Mouse (Mus musculus) thymus, adult 2 months (tissue): ENCODE results near the gene Setdb2. TPM values are rescaled to one million over a fixed set of nuclear protein-coding genes. Genes with fewer than 3 reads are reported as not detected.
A peak's percentile ranks its signal among the peaks of the same experiment; 100 is the strongest.

Experiments
- DNase-seq: peaks from one replicate; pipeline ENCODE4 v3.0.0; 2021
- H3K27ac ChIP-seq: fragments of 200-500 bp; 2 replicates; pipeline ENCODE4 v1.5.1; 2012; ENCODE audit warnings: low read length, control low read depth; ENCODE audit not compliant: control insufficient read depth, insufficient read depth
- H3K27me3 ChIP-seq: fragments of 200-500 bp; 2 replicates; pipeline ENCODE4 v1.6.1; 2012; ENCODE audit warnings: mild to moderate bottlenecking, low read length, moderate library complexity, mixed read lengths; ENCODE audit not compliant: control insufficient read depth, insufficient read depth
- H3K36me3 ChIP-seq: fragments of 200-500 bp; 2 replicates; pipeline ENCODE4 v1.6.1; 2012; ENCODE audit warnings: mild to moderate bottlenecking, low read length, moderate library complexity; ENCODE audit not compliant: control insufficient read depth, insufficient read depth
- H3K4me1 ChIP-seq: fragments of 200-500 bp; replicated peaks from 2 replicates; pipeline ENCODE4 v1.6.1; 2012; ENCODE audit warnings: low read length; ENCODE audit not compliant: control insufficient read depth, insufficient read depth
- H3K4me3 ChIP-seq: fragments of 200-500 bp; 2 replicates; pipeline ENCODE4 v1.5.1; 2012; ENCODE audit warnings: mild to moderate bottlenecking, low read length, control low read depth, moderate library complexity; ENCODE audit not compliant: control insufficient read depth, insufficient read depth
- CTCF ChIP-seq: fragments of 200-500 bp; IDR thresholded peaks from 2 replicates; pipeline ENCODE4 v1.5.1; 2012; ENCODE audit warnings: mild to moderate bottlenecking, control low read depth, low read length, moderate library complexity, borderline replicate concordance; ENCODE audit not compliant: control insufficient read depth, poor library complexity, insufficient read depth; ENCODE audit errors: extremely low read depth
- POLR2A ChIP-seq: fragments of 200-500 bp; IDR thresholded peaks from 2 replicates; pipeline ENCODE4 v1.6.1; 2012; ENCODE audit warnings: mild to moderate bottlenecking, low read length, control low read depth, moderate library complexity; ENCODE audit not compliant: control insufficient read depth, poor library complexity, insufficient read depth; ENCODE audit errors: extremely low read depth
- WGBS: fragments of 180-500 bp; shearing (Covaris S2); methylation state at CpG from one replicate; pipeline ENCODE4 v1.1.7; 2018; 5-methylcytosine and 5-hydroxymethylcytosine counted together
- polyA plus RNA-seq: library from polyadenylated mRNA; depleted of rRNA; stranded (reverse); fragments of >200 nt; gene quantifications from 2 replicates; pipeline ENCODE4 v1.2.3, GENCODE M21; 2012

The Setdb2 gene
- polyA plus RNA-seq, 1 experiment, result 19.1 TPM

DNA sequence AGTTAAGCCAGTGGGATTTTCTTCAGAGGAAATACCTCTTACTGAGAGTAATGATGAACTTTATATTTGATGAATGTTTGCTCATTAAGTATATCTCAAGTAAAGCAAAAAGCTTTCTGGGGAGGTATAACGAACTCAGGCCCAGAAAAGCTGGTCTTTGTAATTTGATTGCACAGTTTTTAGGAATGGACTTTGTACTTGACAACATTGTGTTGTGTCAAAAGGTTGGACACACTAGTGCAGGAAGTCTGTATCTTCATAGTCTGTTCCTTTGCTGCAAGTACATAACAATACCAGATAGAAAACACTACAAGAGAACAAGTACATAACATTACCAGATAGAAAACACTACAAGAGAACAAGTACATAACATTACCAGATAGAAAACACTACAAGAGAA, 4.7 kb upstream of the Setdb2 start:
- H3K27ac ChIP-seq, result no peak overlapping the region
- H3K4me1 ChIP-seq, result no peaks in the 10 kb centered on the region
- WGBS, result 93% methylated on average over 1 of the region's 1 CpGs
- TF ChIP-seq CTCF (no peak), POLR2A (no peak)
- H3K4me3 ChIP-seq, result no peak overlapping the region
- no peak for DNase-seq
- H3K36me3 ChIP-seq, result no peaks in the 10 kb centered on the region
- no peaks in the 10 kb centered on the region for H3K27me3 ChIP-seq

DNA sequence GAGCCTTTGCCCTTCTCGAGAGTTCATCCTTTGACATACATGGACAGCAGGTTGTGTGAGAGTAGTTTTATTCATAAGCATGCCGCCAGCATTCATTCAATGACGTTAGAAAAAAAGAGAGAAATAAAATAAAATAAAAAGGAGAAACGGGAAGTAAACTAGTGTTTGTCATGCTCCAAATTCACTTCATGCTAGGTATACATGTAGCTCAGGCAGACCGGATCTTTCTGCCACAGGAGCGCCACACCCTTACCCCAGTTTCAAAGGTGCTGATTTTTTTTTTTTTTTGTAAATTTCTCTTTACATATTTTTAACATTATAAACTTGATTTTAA, 755 bp upstream of the Setdb2 start:
- Histone ChIP-seq H3K27me3 (no peaks in the 10 kb centered on the region), H3K36me3 (no peaks in the 10 kb centered on the region), H3K27ac (peak overlapping the region; percentile 78), H3K4me3 (peak overlapping the region; percentile 79), H3K4me1 (peaks cover 3% of the 10 kb centered on the region; the same call in 1 of the 2 replicates)
- TF ChIP-seq CTCF, result no peak
- no peak for TF ChIP-seq POLR2A
- DNase-seq, result no peak
- 0% methylated on average over 6 of the region's 6 CpGs for WGBS

- no peak for DNase-seq
- under 1% methylated on average over 7 of the region's 7 CpGs for WGBS
- H3K4me3 ChIP-seq, result no peak overlapping the region; the same call in 1 of the 2 replicates
- peak overlapping the region; percentile 42; the same call in 1 of the 2 replicates for H3K27ac ChIP-seq
- H3K36me3 ChIP-seq, result no peaks in the 10 kb centered on the region
- H3K4me1 ChIP-seq, result peaks cover 3% of the 10 kb centered on the region; the same call in 1 of the 2 replicates
- H3K27me3 ChIP-seq, result no peaks in the 10 kb centered on the region
- TF ChIP-seq CTCF (no peak), POLR2A (no peak)
These were observed 645 bp downstream of the Setdb2 start for GRCm38 (mm10) chr14:59440039-59440438.

GRCm38 (mm10) chr14:59438505-59438904, 2.2 kb downstream of the Setdb2 start:
- no peak overlapping the region for H3K27ac ChIP-seq
- TF ChIP-seq POLR2A (no peak), CTCF (no peak)
- no peak for DNase-seq
- H3K27me3 ChIP-seq, result no peaks in the 10 kb centered on the region
- no peaks in the 10 kb centered on the region for H3K36me3 ChIP-seq
- H3K4me1 ChIP-seq, result peaks cover 3% of the 10 kb centered on the region; the same call in 1 of the 2 replicates
- no peak overlapping the region for H3K4me3 ChIP-seq
- WGBS, result 57% methylated on average over 2 of the region's 2 CpGs

DNA sequence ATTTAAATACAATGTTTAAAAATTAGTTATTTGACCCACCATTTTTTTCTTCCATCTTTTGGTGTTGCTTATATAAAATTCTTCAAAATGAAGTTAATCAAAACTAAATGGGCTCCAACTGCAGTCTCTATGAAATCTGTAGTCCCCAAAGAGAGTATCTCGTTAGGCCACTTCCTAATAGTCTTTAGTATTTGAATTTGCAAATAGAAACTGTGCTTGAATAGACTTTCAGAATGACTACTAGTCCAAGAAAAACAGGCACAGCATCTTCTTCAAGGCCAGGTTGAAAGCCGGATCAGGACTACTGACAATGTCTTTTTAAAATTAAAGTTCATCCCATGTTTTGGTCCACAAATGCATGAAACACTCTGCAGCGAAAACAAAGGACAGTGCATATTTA, 3.3 kb downstream of the Setdb2 start:
- no peak for DNase-seq
- H3K36me3 ChIP-seq, result no peaks in the 10 kb centered on the region
- no peaks in the 10 kb centered on the region for H3K27me3 ChIP-seq
- H3K4me3 ChIP-seq, result no peak overlapping the region
- 97% methylated on average over 3 of the region's 3 CpGs for WGBS
- TF ChIP-seq POLR2A, result no peak
- H3K27ac ChIP-seq, result no peak overlapping the region
- peaks cover 3% of the 10 kb centered on the region; the same call in 1 of the 2 replicates for H3K4me1 ChIP-seq

DNA sequence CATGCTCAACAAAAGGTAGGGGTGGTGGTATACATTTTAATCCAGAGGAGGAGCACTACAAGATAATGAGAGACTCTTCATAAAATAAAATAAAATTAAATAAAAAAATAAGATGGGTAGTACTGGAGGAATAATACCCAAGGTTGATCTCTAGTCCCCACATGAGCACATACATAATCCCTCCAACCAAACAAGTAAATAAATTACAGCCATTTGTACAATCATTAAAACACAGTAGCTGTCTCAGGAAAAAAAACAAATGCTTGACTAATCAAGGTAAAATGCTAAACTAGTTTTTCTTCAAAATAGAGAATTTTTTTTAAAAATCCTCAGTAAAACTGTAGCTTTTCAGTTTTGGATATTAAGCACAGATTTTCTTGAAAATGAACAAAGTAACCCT, 5.5 kb downstream of the Setdb2 start:
- Histone ChIP-seq H3K4me1 (peaks cover 3% of the 10 kb centered on the region; the same call in 1 of the 2 replicates), H3K27me3 (no peaks in the 10 kb centered on the region), H3K4me3 (no peak overlapping the region), H3K36me3 (no peaks in the 10 kb centered on the region), H3K27ac (no peak overlapping the region)
- DNase-seq, result no peak
- TF ChIP-seq POLR2A, result no peak
- no peak for TF ChIP-seq CTCF

- TF ChIP-seq CTCF (no peak), POLR2A (no peak)
- no peaks in the 10 kb centered on the region for H3K4me1 ChIP-seq
- 77% methylated on average over 2 of the region's 2 CpGs for WGBS
- DNase-seq, result no peak
- no peaks in the 10 kb centered on the region for H3K27me3 ChIP-seq
- H3K36me3 ChIP-seq, result no peaks in the 10 kb centered on the region
- no peak overlapping the region for H3K4me3 ChIP-seq
- no peak overlapping the region for H3K27ac ChIP-seq
These were observed 6.8 kb downstream of the Setdb2 start for GRCm38 (mm10) chr14:59433902-59434301.
